Mouse (Mus musculus) lung, postnatal 36 days (tissue): ENCODE results near the gene Scrn2.

Source experiments
- DNase-seq: peaks from one replicate; pipeline ENCODE4 v3.0.0; 2022; ENCODE audit warnings: mixed read lengths

The Scrn2 gene

GRCm38 (mm10) chr11:97018583-97019344, 11.0 kb upstream of the Scrn2 start:
- DNase-seq, result no peak

- no peak for DNase-seq
Measured at GRCm38 (mm10) chr11:97019345-97019708, 10.4 kb upstream of the Scrn2 start.

- DNase-seq, result no peak
Measured at GRCm38 (mm10) chr11:97021121-97021765, 8.5 kb upstream of the Scrn2 start.

- DNase-seq, result peak; percentile 81
Measured at GRCm38 (mm10) chr11:97021873-97022484, 7.8 kb upstream of the Scrn2 start.

GRCm38 (mm10) chr11:97024977-97025376, 4.8 kb upstream of the Scrn2 start:
- DNase-seq, result peak; percentile 37

GRCm38 (mm10) chr11:97025721-97026344, 3.9 kb upstream of the Scrn2 start:
- peak; percentile 91 for DNase-seq

- no peak for DNase-seq
Measured at GRCm38 (mm10) chr11:97030426-97030825, 688 bp downstream of the Scrn2 start.

GRCm38 (mm10) chr11:97031977-97032376, 2.2 kb downstream of the Scrn2 start:
- DNase-seq, result no peak

- DNase-seq, result no peak
Measured at GRCm38 (mm10) chr11:97032499-97032898, 2.8 kb downstream of the Scrn2 start.

GRCm38 (mm10) chr11:97033781-97034180, 4.0 kb downstream of the Scrn2 start:
- DNase-seq, result no peak

GRCm38 (mm10) chr11:97036141-97036540, 6.4 kb downstream of the Scrn2 start:
- no peak for DNase-seq

GRCm38 (mm10) chr11:97038881-97039280, 9.1 kb downstream of the Scrn2 start:
- no peak for DNase-seq

- DNase-seq, result no peak
Measured at GRCm38 (mm10) chr11:97040301-97041021, 10.7 kb downstream of the Scrn2 start.

- DNase-seq, result peak; percentile 94
Measured at GRCm38 (mm10) chr11:97041022-97041899, 11.5 kb downstream of the Scrn2 start, which contains the start of the genes Lrrc46 and Mrpl10. Gene Lrrc46 (minus strand): TSS chr11:97041407. Gene Mrpl10 (plus strand): TSS chr11:97041560.

GRCm38 (mm10) chr11:97044902-97045301, 15.2 kb downstream of the Scrn2 start:
- no peak for DNase-seq

GRCm38 (mm10) chr11:97045861-97046260, 16.1 kb downstream of the Scrn2 start:
- no peak for DNase-seq

- no peak for DNase-seq
Measured at GRCm38 (mm10) chr11:97048090-97048650, 18.4 kb downstream of the Scrn2 start.

GRCm38 (mm10) chr11:97049492-97050085, 19.9 kb downstream of the Scrn2 start:
- no peak for DNase-seq

GRCm38 (mm10) chr11:97050216-97050943, 20.6 kb downstream of the Scrn2 start, which contains the start of gene Osbpl7:
Gene Osbpl7 (plus strand): TSS chr11:97050628.
- peak; percentile 78 for DNase-seq
